In the genomic region with DNA sequence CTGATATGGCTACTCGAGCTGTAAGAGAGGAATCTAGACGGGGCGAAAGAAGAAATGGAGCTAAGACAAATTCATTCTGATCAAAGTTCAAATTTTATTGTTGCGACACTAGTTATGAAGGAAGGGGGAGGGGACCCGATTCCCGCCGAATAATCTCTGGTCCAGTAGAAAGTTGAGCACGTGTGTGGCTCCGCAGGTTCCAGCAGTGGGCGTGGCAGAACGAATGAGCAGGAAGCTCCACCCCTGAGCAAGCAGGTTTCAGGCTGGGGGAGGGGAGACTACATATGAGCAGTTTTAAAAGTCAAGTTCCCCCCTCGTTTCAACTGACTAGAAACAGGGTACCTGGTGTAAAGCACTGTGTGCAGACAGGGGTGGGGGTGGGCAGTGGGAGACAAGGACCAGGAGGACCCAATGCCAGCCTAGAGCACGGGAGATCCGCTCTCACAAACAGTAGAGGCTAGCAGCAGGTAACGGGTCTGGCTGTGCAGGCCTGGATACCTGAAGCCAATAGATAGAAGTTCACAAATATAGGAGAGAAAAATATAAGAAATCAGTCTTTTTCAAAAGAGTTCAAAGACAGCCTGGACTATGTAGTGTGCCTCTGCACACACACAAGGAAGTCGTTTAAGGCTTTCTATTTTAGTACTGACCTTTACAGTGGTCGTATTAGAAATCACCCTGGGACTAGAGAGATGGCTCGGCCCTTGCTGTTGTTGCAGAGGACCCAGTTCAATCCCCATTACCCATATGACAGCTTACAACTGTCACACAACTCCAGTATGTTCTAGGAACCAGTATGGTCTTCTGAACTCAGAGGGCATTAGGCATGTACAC, we compare ENCODE assay signal across 7 mouse cellular contexts. TPM values are rescaled to one million over a fixed set of nuclear protein-coding genes. Genes with fewer than 3 reads are reported as not detected.
DNase-seq lines count a peak whose midpoint lies in the region; ATAC-seq and TF ChIP-seq lines count a peak whose summit lies in the region.

No protein-coding gene starts in this region.

- peak overlapping the region; percentile 61 for H3K4me2 ChIP-seq in limb, embryonic 13.5 days (replicated peaks)

- no peaks in the 10 kb centered on the region for H3K9me3 ChIP-seq in MEL (replicated peaks; ENCODE audit: insufficient read depth, low read length)
- no peaks in the 10 kb centered on the region for H3K9me3 ChIP-seq in limb, embryonic 13.5 days

- H3K4me3 ChIP-seq in MEL (ENCODE audit: control insufficient read depth in 1 of 2, insufficient read depth in 1 of 2, low read depth in 2 of 2, low read length in 2 of 2): peak overlapping the region; percentile 57 to 71
- peak overlapping the region; percentile 32 for H3K4me3 ChIP-seq in limb, embryonic 13.5 days

- peaks cover 1% of the 10 kb centered on the region; the same call in 1 of the 2 replicates for H3K79me2 ChIP-seq in MEL (ENCODE audit: control insufficient read depth, insufficient read depth, low read length, poor library complexity)

- ATAC-seq in hematopoietic stem cell, adult 5-6 weeks (replicated peaks in 1 of 2; ENCODE audit: insufficient read depth in 1 of 2, low FRiP score in 2 of 2, low TSS enrichment in 1 of 2, low read depth in 1 of 2, poor library complexity in 2 of 2, severe bottlenecking in 2 of 2): peak; percentile 34 to 55; a peak in 3 of 4 replicates
- peak; percentile 66; the same call in 1 of the 2 replicates for ATAC-seq in limb, embryonic 13.5 days (ENCODE audit: low FRiP score, low read depth)
- ATAC-seq in monocyte, adult 5-6 weeks (replicated peaks; ENCODE audit: insufficient number of reproducible peaks, low FRiP score, low TSS enrichment, poor library complexity, severe bottlenecking): peak; percentile 36; the same call in 1 of the 2 replicates
- ATAC-seq in cerebellum, adult (ENCODE audit: insufficient number of reproducible peaks, low FRiP score, low TSS enrichment): no peak

- peak overlapping the region; percentile 85 for H3K9ac ChIP-seq in MEL (ENCODE audit: control insufficient read depth, low read depth, low read length, poor library complexity, severe bottlenecking)
- peak overlapping the region; percentile 51; the same call in 1 of the 2 replicates for H3K9ac ChIP-seq in limb, embryonic 13.5 days

- H3K27ac ChIP-seq in MEL (ENCODE audit: control insufficient read depth, low read depth, low read length): peak overlapping the region; percentile 76
- H3K27ac ChIP-seq in limb, embryonic 13.5 days: no peak overlapping the region

- 0 out of 4 replicates have a peak, but pooled peaks of 1 of the 2 experiments have one; percentile 7 for TF ChIP-seq EP300 in MEL (IDR thresholded peaks at IDR 0.05; ENCODE audit: low read depth in 1 of 2, low read length in 2 of 2)

- peaks cover 11% of the 10 kb centered on the region in 2 experiments for H3K4me1 ChIP-seq in MEL (ENCODE audit: control insufficient read depth in 1 of 2, insufficient read depth in 2 of 2, low read length in 2 of 2)
- H3K4me1 ChIP-seq in limb, embryonic 13.5 days: peaks cover 11% of the 10 kb centered on the region; the same call in 1 of the 2 replicates

- H3K36me3 ChIP-seq in MEL (ENCODE audit: control insufficient read depth in 1 of 2, insufficient read depth in 2 of 2, low read length in 2 of 2): peaks cover 0 to 18% of the 10 kb centered on the region in 2 experiments; a peak in 2 of 4 replicates
- peaks cover 13% of the 10 kb centered on the region for H3K36me3 ChIP-seq in limb, embryonic 13.5 days

- no peaks in the 10 kb centered on the region for H3K27me3 ChIP-seq in MEL (ENCODE audit: control insufficient read depth in 1 of 2, insufficient read depth in 2 of 2, low read length in 2 of 2)
- H3K27me3 ChIP-seq in limb, embryonic 13.5 days: no peaks in the 10 kb centered on the region

- TF ChIP-seq RAD21 in MEL (IDR thresholded peaks at IDR 0.05; ENCODE audit: low read depth, low read length): no peak

- no peak for TF ChIP-seq CTCF in MEL (IDR thresholded peaks at IDR 0.05 in 2 of 3, conservative IDR thresholded peaks at IDR 0.05 in 1 of 3; ENCODE audit: control insufficient read depth in 1 of 3, insufficient read depth in 1 of 3, low read depth in 2 of 3, low read length in 3 of 3, poor library complexity in 1 of 3, severe bottlenecking in 1 of 3)

- peak; percentile 25 to 62; a peak in 2 of 4 replicates for TF ChIP-seq POLR2A in MEL (IDR thresholded peaks at IDR 0.05; ENCODE audit: control insufficient read depth in 1 of 2, insufficient read depth in 1 of 2, low read depth in 1 of 2, low read length in 2 of 2, poor library complexity in 1 of 2)

- 20% methylated on average over 18 of the region's 18 CpGs for WGBS in limb, embryonic 13.5 days

- peak; percentile 55 for DNase-seq in CD4-positive, CD25-positive, alpha-beta regulatory T cell, adult 2 months (ENCODE audit: low read depth, low spot score)
- peak; percentile 71 for DNase-seq in MEL (ENCODE audit: low read depth, low spot score)
- DNase-seq in cerebellum, adult 9-10 months: no peak

TF ChIP-seq in MEL, 35 proteins besides CTCF, POLR2A, EP300 and RAD21 (continues in another document):
- TF ChIP-seq TBP (IDR thresholded peaks at IDR 0.05; ENCODE audit: low read depth, low read length): 0 out of 2 replicates have a peak, but pooled peaks have one; percentile 52
- no peak for TF ChIP-seq JUND (IDR thresholded peaks at IDR 0.05; ENCODE audit: low read depth, low read length)
- TF ChIP-seq USF1 (IDR thresholded peaks at IDR 0.05; ENCODE audit: low read depth, low read length): peak; percentile 45; the same call in 1 of the 2 replicates
- no peak for TF ChIP-seq CHD1 (IDR thresholded peaks at IDR 0.05; ENCODE audit: low read depth, low read length)
- no peak for TF ChIP-seq MAFK (IDR thresholded peaks at IDR 0.05; ENCODE audit: borderline replicate concordance, low read depth, low read length)
- no peak for TF ChIP-seq MAZ (IDR thresholded peaks at IDR 0.05; ENCODE audit: low read depth, low read length)
- no peak for TF ChIP-seq MYB (IDR thresholded peaks at IDR 0.05; ENCODE audit: low read depth, low read length)
- TF ChIP-seq CHD2 (IDR thresholded peaks at IDR 0.05; ENCODE audit: low read length): peak; percentile 39; the same call in 1 of the 2 replicates
- TF ChIP-seq ZC3H11A (IDR thresholded peaks at IDR 0.05; ENCODE audit: low read depth, low read length): no peak
- no peak for TF ChIP-seq NELFE (IDR thresholded peaks at IDR 0.05; ENCODE audit: low read depth, low read length)
- no peak for TF ChIP-seq TAL1 (IDR thresholded peaks at IDR 0.05; ENCODE audit: low read length)
- TF ChIP-seq GABPA (IDR thresholded peaks at IDR 0.05; ENCODE audit: low read depth, low read length): no peak
- no peak for TF ChIP-seq ETS1 (IDR thresholded peaks at IDR 0.05; ENCODE audit: low read depth, low read length)
- peak; percentile 19; the same call in 1 of the 2 replicates for TF ChIP-seq HCFC1 (IDR thresholded peaks at IDR 0.05; ENCODE audit: low read depth, low read length)
- no peak for TF ChIP-seq SMC3 (IDR thresholded peaks at IDR 0.05; ENCODE audit: low read depth, low read length)
- no peak for TF ChIP-seq KAT2A (conservative IDR thresholded peaks at IDR 0.05; ENCODE audit: low read depth, low read length)
- no peak for TF ChIP-seq USF2 (IDR thresholded peaks at IDR 0.05; ENCODE audit: borderline replicate concordance in 1 of 2, insufficient read depth in 1 of 2, low read depth in 1 of 2, low read length in 2 of 2)
- peak; percentile 49; the same call in 1 of the 2 replicates for TF ChIP-seq BHLHE40 (IDR thresholded peaks at IDR 0.05; ENCODE audit: borderline replicate concordance, low read depth, low read length)
- no peak for TF ChIP-seq RCOR1 (IDR thresholded peaks at IDR 0.05; ENCODE audit: low read depth, low read length)
- no peak for TF ChIP-seq UBTF (IDR thresholded peaks at IDR 0.05; ENCODE audit: borderline replicate concordance, insufficient read depth, low read depth, low read length)
- no peak for TF ChIP-seq POLR2AphosphoS5 (IDR thresholded peaks at IDR 0.05; ENCODE audit: borderline replicate concordance, low read depth, low read length)
- TF ChIP-seq GATA1 (IDR thresholded peaks at IDR 0.05; ENCODE audit: low read depth, low read length): no peak
- no peak for TF ChIP-seq ZMIZ1 (IDR thresholded peaks at IDR 0.05; ENCODE audit: low read depth, low read length)
- 0 out of 2 replicates have a peak, but pooled peaks have one; percentile 45 for TF ChIP-seq SIN3A (IDR thresholded peaks at IDR 0.05; ENCODE audit: low read length)
- 0 out of 2 replicates have a peak, but pooled peaks have one; percentile 15 for TF ChIP-seq ELF1 (IDR thresholded peaks at IDR 0.05; ENCODE audit: low read depth, low read length)
- TF ChIP-seq MYC (IDR thresholded peaks at IDR 0.05; ENCODE audit: low read depth, low read length): peak; percentile 80; the same call in 1 of the 2 replicates
- no peak for TF ChIP-seq NRF1 (IDR thresholded peaks at IDR 0.05; ENCODE audit: insufficient read depth, low read depth, low read length, poor library complexity, severe bottlenecking)
- TF ChIP-seq MAX (IDR thresholded peaks at IDR 0.05; ENCODE audit: low read length): peak; percentile 71; the same call in 1 of the 2 replicates

RNA-seq across cellular contexts. Expression of gene Ino80d, which starts 15.6 kb away (rescaled TPM):
- 4.0 and 4.3 TPM in 2 replicates for total RNA-seq in MEL (2012; rRNA removed)
- polyA plus RNA-seq in MEL (2012; ENCODE audit: insufficient read depth in 1 of 2, insufficient read length in 2 of 2, low read depth in 1 of 2, low replicate concordance in 2 of 2, missing spikeins in 1 of 2): 1 to 10 TPM in 1 of 2 experiments, not detected in 1; 5.8 TPM
- 31.5 TPM in 2 replicates for total RNA-seq in hematopoietic stem cell, adult 5-6 weeks (2017)
- polyA plus RNA-seq in limb, embryonic 13.5 days (2015; fragmentation: Nextera tagmentation; extraction: Ambion mirVana): 9.7 and 10.3 TPM in 2 replicates
- total RNA-seq in monocyte, adult 5-6 weeks (2017): 21.6 to 40.6 TPM (median 22.9 TPM) in 3 replicates

RNA-seq across cellular contexts. Expression of gene Eef1b2, which starts 46.6 kb away (rescaled TPM):
- total RNA-seq in MEL (2012; rRNA removed): 1,600 and 1,846 TPM in 2 replicates
- 1,000 to 10,000 TPM; 1,696 to 2,991 TPM for polyA plus RNA-seq in MEL (2012; ENCODE audit: insufficient read depth in 1 of 2, insufficient read length in 2 of 2, low read depth in 1 of 2, low replicate concordance in 2 of 2, missing spikeins in 1 of 2)
- total RNA-seq in hematopoietic stem cell, adult 5-6 weeks (2017): 3,431 and 3,774 TPM in 2 replicates
- polyA plus RNA-seq in limb, embryonic 13.5 days (2015; fragmentation: Nextera tagmentation; extraction: Ambion mirVana): 609 and 631 TPM in 2 replicates
- 1,374 to 1,946 TPM (median 1,494 TPM) in 3 replicates for total RNA-seq in monocyte, adult 5-6 weeks (2017)

RNA-seq across cellular contexts. Expression of gene Ndufs1, which starts 46.6 kb away (rescaled TPM):
- total RNA-seq in MEL (2012; rRNA removed): 124 and 141 TPM in 2 replicates
- 100 to 1,000 TPM; 139 to 163 TPM for polyA plus RNA-seq in MEL (2012; ENCODE audit: insufficient read depth in 1 of 2, insufficient read length in 2 of 2, low read depth in 1 of 2, low replicate concordance in 2 of 2, missing spikeins in 1 of 2)
- 115 and 142 TPM in 2 replicates for total RNA-seq in hematopoietic stem cell, adult 5-6 weeks (2017)
- polyA plus RNA-seq in limb, embryonic 13.5 days (2015; fragmentation: Nextera tagmentation; extraction: Ambion mirVana): 131 and 134 TPM in 2 replicates
- 64.3 to 129 TPM (median 108 TPM) in 3 replicates for total RNA-seq in monocyte, adult 5-6 weeks (2017)
